Mouse (Mus musculus): Measurements from ENCODE around the gene Zcchc14.
A peak's percentile ranks its signal among the peaks of the same experiment; 100 is the strongest.

Zcchc14 gene

GRCm38 (mm10) chr8:121583653-121584052 lies 69.0 kb downstream of the Zcchc14 start:
- DNase-seq, result no peak

- no peak for DNase-seq
Observed at GRCm38 (mm10) chr8:121580465-121580864, 72.2 kb downstream of the Zcchc14 start.

GRCm38 (mm10) chr8:121578676-121579451 lies 73.8 kb downstream of the Zcchc14 start, which contains the start of gene Fbxo31:
TSS of gene Fbxo31 (minus strand) at chr8:121578806.
- peak; percentile 98 to 99 for DNase-seq

GRCm38 (mm10) chr8:121577751-121578675 lies 74.7 kb downstream of the Zcchc14 start:
- DNase-seq, result peak; percentile 46 to 57

- DNase-seq, result no peak
Observed at GRCm38 (mm10) chr8:121575661-121576060, 77.0 kb downstream of the Zcchc14 start.

- DNase-seq, result peak; percentile 63 to 73
Observed at GRCm38 (mm10) chr8:121573275-121573674, 79.4 kb downstream of the Zcchc14 start.

GRCm38 (mm10) chr8:121572121-121572520 lies 80.6 kb downstream of the Zcchc14 start:
- no peak for DNase-seq

- no peak for DNase-seq
Observed at GRCm38 (mm10) chr8:121570801-121571200, 81.9 kb downstream of the Zcchc14 start.

GRCm38 (mm10) chr8:121570335-121570734 lies 82.4 kb downstream of the Zcchc14 start:
- DNase-seq, result no peak

- no peak for DNase-seq
Observed at GRCm38 (mm10) chr8:121568321-121568720, 84.4 kb downstream of the Zcchc14 start.

GRCm38 (mm10) chr8:121563701-121564100 lies 89.0 kb downstream of the Zcchc14 start:
- no peak for DNase-seq

- DNase-seq, result no peak
Observed at GRCm38 (mm10) chr8:121562941-121563351, 89.8 kb downstream of the Zcchc14 start.

- peak; percentile 39 to 50 for DNase-seq
Observed at GRCm38 (mm10) chr8:121561636-121562345, 90.9 kb downstream of the Zcchc14 start.

- no peak for DNase-seq
Observed at GRCm38 (mm10) chr8:121560432-121561100, 92.1 kb downstream of the Zcchc14 start.

- no peak for DNase-seq
Observed at GRCm38 (mm10) chr8:121559801-121560200, 92.9 kb downstream of the Zcchc14 start.

- DNase-seq, result peak in 1 of 2 experiments; percentile 44
Observed at GRCm38 (mm10) chr8:121558538-121558937, 94.2 kb downstream of the Zcchc14 start.

GRCm38 (mm10) chr8:121557746-121558145 lies 95.0 kb downstream of the Zcchc14 start:
- no peak for DNase-seq

- no peak for DNase-seq
Observed at GRCm38 (mm10) chr8:121553831-121554475, 98.7 kb downstream of the Zcchc14 start.

GRCm38 (mm10) chr8:121552506-121552905 lies 100.2 kb downstream of the Zcchc14 start:
- DNase-seq, result no peak

GRCm38 (mm10) chr8:121551065-121551985 lies 101.4 kb downstream of the Zcchc14 start:
- no peak for DNase-seq

- no peak for DNase-seq
Observed at GRCm38 (mm10) chr8:121550056-121550455, 102.6 kb downstream of the Zcchc14 start.
